Mouse (Mus musculus): Measurements from ENCODE around the gene Lin7c. TPM values are rescaled to one million over a fixed set of nuclear protein-coding genes. Genes with fewer than 3 reads are reported as not detected.

Lin7c gene
- polyA plus RNA-seq, 1 experiment from 2014 or later = 56.4 TPM

GRCm38 (mm10) chr2:109944995-109945394 is 54.3 kb downstream of the Lin7c start:
- WGBS = 81% methylated on average over 9 of the region's 9 CpGs
- no peak for ATAC-seq (ENCODE audit: borderline replicate concordance, extremely low read depth, low FRiP score, low TSS enrichment)
- Histone ChIP-seq H3K9me3 (no peaks in the 10 kb centered on the region), H3K4me1 (no peaks in the 10 kb centered on the region), H3K9ac (no peak overlapping the region), H3K27ac (no peak overlapping the region), H3K4me2 (no peak overlapping the region), H3K4me3 (no peak overlapping the region), H3K27me3 (no peaks in the 10 kb centered on the region; the same call in 1 of the 2 replicates), H3K36me3 (no peaks in the 10 kb centered on the region)

GRCm38 (mm10) chr2:109945532-109945931 is 54.9 kb downstream of the Lin7c start:
- no peaks in the 10 kb centered on the region; the same call in 1 of the 2 replicates for H3K27me3 ChIP-seq
- no peak overlapping the region for H3K4me2 ChIP-seq
- no peaks in the 10 kb centered on the region for H3K9me3 ChIP-seq
- H3K4me3 ChIP-seq = no peak overlapping the region
- no peak overlapping the region for H3K27ac ChIP-seq
- H3K4me1 ChIP-seq = no peaks in the 10 kb centered on the region
- no peaks in the 10 kb centered on the region for H3K36me3 ChIP-seq
- no peak for ATAC-seq (ENCODE audit: borderline replicate concordance, extremely low read depth, low FRiP score, low TSS enrichment)
- 90% methylated on average over 4 of the region's 4 CpGs for WGBS
- H3K9ac ChIP-seq = no peak overlapping the region

- no peak for ATAC-seq (ENCODE audit: borderline replicate concordance, extremely low read depth, low FRiP score, low TSS enrichment)
- Histone ChIP-seq H3K9ac (no peak overlapping the region), H3K4me3 (no peak overlapping the region), H3K27ac (no peak overlapping the region), H3K9me3 (no peaks in the 10 kb centered on the region), H3K4me2 (no peak overlapping the region), H3K36me3 (no peaks in the 10 kb centered on the region), H3K4me1 (no peaks in the 10 kb centered on the region), H3K27me3 (no peaks in the 10 kb centered on the region; the same call in 1 of the 2 replicates)
- WGBS = 85% methylated on average over 6 of the region's 6 CpGs
Observed at GRCm38 (mm10) chr2:109946426-109946825, 55.8 kb downstream of the Lin7c start.

GRCm38 (mm10) chr2:109949519-109949918 is 58.9 kb downstream of the Lin7c start:
- ATAC-seq (ENCODE audit: borderline replicate concordance, extremely low read depth, low FRiP score, low TSS enrichment) = no peak
- Histone ChIP-seq H3K27ac (no peak overlapping the region), H3K4me1 (no peaks in the 10 kb centered on the region)

GRCm38 (mm10) chr2:109950311-109950710 is 59.7 kb downstream of the Lin7c start:
- ATAC-seq (ENCODE audit: borderline replicate concordance, extremely low read depth, low FRiP score, low TSS enrichment) = no peak
- Histone ChIP-seq H3K27ac (no peak overlapping the region), H3K9me3 (no peaks in the 10 kb centered on the region), H3K9ac (no peak overlapping the region), H3K36me3 (no peaks in the 10 kb centered on the region), H3K4me2 (no peak overlapping the region), H3K4me3 (no peak overlapping the region), H3K27me3 (no peaks in the 10 kb centered on the region), H3K4me1 (no peaks in the 10 kb centered on the region)
- 65% methylated on average over 3 of the region's 3 CpGs for whole genome bisulfite sequencing

More at GRCm38 (mm10) chr2:109949519-109949918, 58.9 kb downstream of the Lin7c start:
- no peak overlapping the region for H3K4me3 ChIP-seq
- no peak overlapping the region for H3K4me2 ChIP-seq
- H3K36me3 ChIP-seq = no peaks in the 10 kb centered on the region
- H3K27me3 ChIP-seq = no peaks in the 10 kb centered on the region
- no peak overlapping the region for H3K9ac ChIP-seq
- H3K9me3 ChIP-seq = no peaks in the 10 kb centered on the region

Other genes starting within 250 kb of the Lin7c start
- 0.62 and 0.67 TPM in 2 replicates for gene Bdnf, start 216.2 kb upstream of the Lin7c start, polyA plus RNA-seq (2015; fragmentation: Nextera tagmentation; extraction: Ambion mirVana)
- 2.9 and 3.0 TPM in 2 replicates for gene Lgr4, start 26.8 kb downstream of the Lin7c start, polyA plus RNA-seq (2015; fragmentation: Nextera tagmentation; extraction: Ambion mirVana)
- 33.1 and 36.8 TPM in 2 replicates for gene Ccdc34, start 127.0 kb downstream of the Lin7c start, polyA plus RNA-seq (2015; fragmentation: Nextera tagmentation; extraction: Ambion mirVana)